Mouse (Mus musculus) ES-Bruce4 (cell line): ENCODE data around the gene Ttll7. TPM values are rescaled to one million over a fixed set of nuclear protein-coding genes. Genes with fewer than 3 reads are reported as not detected.

Source experiments
- H3K27ac ChIP-seq: 2 replicates; pipeline ENCODE4 v1.5.1; 2012; ENCODE audit warnings: low read length, inconsistent platforms; ENCODE audit not compliant: insufficient read depth
- H3K27me3 ChIP-seq: 2 replicates; pipeline ENCODE4 v1.6.1; 2012; ENCODE audit warnings: mild to moderate bottlenecking, low read length, inconsistent platforms; ENCODE audit not compliant: control insufficient read depth, poor library complexity, insufficient read depth, severe bottlenecking
- H3K36me3 ChIP-seq: 2 replicates; pipeline ENCODE4 v1.6.1; 2012; ENCODE audit warnings: inconsistent platforms, mild to moderate bottlenecking, low read length, moderate library complexity; ENCODE audit not compliant: control insufficient read depth, poor library complexity, insufficient read depth, severe bottlenecking
- H3K4me1 ChIP-seq: one replicate; pipeline ENCODE4 v1.8.1; 2011; ENCODE audit warnings: low read length; ENCODE audit not compliant: control insufficient read depth, insufficient read depth
- H3K4me3 ChIP-seq: 2 replicates; pipeline ENCODE4 v1.5.1; 2011; ENCODE audit warnings: low read depth, mild to moderate bottlenecking, low read length
- H3K9ac ChIP-seq: 2 replicates; pipeline ENCODE4 v1.6.1; 2012; ENCODE audit warnings: low read depth, mild to moderate bottlenecking, inconsistent platforms; ENCODE audit not compliant: poor library complexity, severe bottlenecking
- H3K9me3 ChIP-seq: replicated peaks from 2 replicates; pipeline ENCODE4 v1.6.1; 2012; ENCODE audit warnings: mild to moderate bottlenecking, low read length, inconsistent platforms; ENCODE audit not compliant: control insufficient read depth, poor library complexity, insufficient read depth, severe bottlenecking
- CTCF ChIP-seq: IDR thresholded peaks from one replicate; pipeline ENCODE4 v1.8.1; 2011; ENCODE audit warnings: low read depth, low read length
- EP300 ChIP-seq: IDR thresholded peaks from 2 replicates; pipeline ENCODE4 v1.6.1; 2011; ENCODE audit warnings: low read depth, low read length; ENCODE audit not compliant: insufficient read depth
- POLR2A ChIP-seq: IDR thresholded peaks from one replicate; pipeline ENCODE4 v1.8.1; 2011; ENCODE audit warnings: low read length; ENCODE audit not compliant: insufficient read depth
- polyA plus RNA-seq: library from polyadenylated mRNA; stranded (reverse); fragments of >200 nt; gene quantifications from 2 replicates; pipeline ENCODE4 v1.2.4, GENCODE M21; 2011; ENCODE audit warnings: low read depth; ENCODE audit not compliant: missing spikeins, insufficient read depth, insufficient read length

Gene Ttll7
- polyA plus RNA-seq, 1 experiment, result 1.5 TPM

DNA sequence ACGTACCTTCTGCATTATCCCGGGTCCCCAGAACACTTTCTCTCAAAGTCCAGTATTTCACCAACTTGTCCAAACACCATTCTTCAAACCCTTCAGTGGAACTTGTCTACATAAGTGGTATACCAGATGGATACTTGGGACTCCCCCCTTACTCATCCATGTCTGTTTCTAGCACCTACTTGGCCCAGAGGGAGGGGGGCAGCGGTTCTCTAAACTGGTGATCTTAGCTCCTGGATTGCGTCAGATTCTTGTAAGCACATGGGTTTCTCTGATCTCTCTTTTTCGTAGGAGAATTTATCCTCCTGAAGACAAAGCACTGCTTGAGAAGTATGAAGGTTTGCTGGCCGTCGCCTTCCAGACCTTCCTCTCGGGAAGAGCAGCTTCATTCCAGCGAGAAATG, 79.0 kb downstream of the Ttll7 start:
- no peak overlapping the region for H3K27ac ChIP-seq
- no peak overlapping the region for H3K4me3 ChIP-seq
- TF ChIP-seq CTCF (no peak), POLR2A (no peak), EP300 (no peak)
- peaks cover 3% of the 10 kb centered on the region; the same call in 1 of the 2 replicates for H3K9me3 ChIP-seq
- no peaks in the 10 kb centered on the region for H3K36me3 ChIP-seq
- no peaks in the 10 kb centered on the region for H3K4me1 ChIP-seq
- no peaks in the 10 kb centered on the region for H3K27me3 ChIP-seq
- H3K9ac ChIP-seq, result no peak overlapping the region

GRCm38 (mm10) chr3:146932506-146932905, 80.3 kb downstream of the Ttll7 start:
- H3K4me1 ChIP-seq, result no peaks in the 10 kb centered on the region
- H3K4me3 ChIP-seq, result no peak overlapping the region
- H3K9ac ChIP-seq, result no peak overlapping the region
- H3K36me3 ChIP-seq, result no peaks in the 10 kb centered on the region
- H3K27ac ChIP-seq, result no peak overlapping the region
- no peak for TF ChIP-seq EP300
- peaks cover 3% of the 10 kb centered on the region; the same call in 1 of the 2 replicates for H3K9me3 ChIP-seq
- H3K27me3 ChIP-seq, result no peaks in the 10 kb centered on the region

DNA sequence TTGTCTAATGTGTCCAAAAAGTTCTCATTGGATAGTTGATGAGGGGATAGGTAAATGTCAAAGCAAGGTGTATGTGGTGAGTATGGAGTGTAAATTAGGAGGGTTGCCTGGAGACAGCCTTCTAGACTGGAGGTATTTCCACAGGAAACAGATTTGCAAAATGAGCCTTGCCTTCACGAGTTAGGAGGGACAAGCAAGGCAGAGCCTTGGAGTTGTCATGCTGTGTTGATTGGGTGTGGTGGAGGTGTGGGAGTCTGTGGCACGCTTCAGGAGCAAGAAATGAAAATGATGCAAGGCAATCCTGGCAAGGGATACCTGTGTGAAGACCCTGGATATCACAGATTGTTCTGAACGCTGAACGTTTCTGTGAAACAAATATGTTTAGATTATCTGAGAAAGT, 84.7 kb downstream of the Ttll7 start:
- Histone ChIP-seq H3K27me3 (no peaks in the 10 kb centered on the region), H3K9me3 (peaks cover 3% of the 10 kb centered on the region; the same call in 1 of the 2 replicates), H3K4me1 (peaks cover 1% of the 10 kb centered on the region), H3K27ac (no peak overlapping the region), H3K9ac (no peak overlapping the region), H3K4me3 (no peak overlapping the region), H3K36me3 (no peaks in the 10 kb centered on the region)
- TF ChIP-seq POLR2A, result no peak
- TF ChIP-seq EP300, result no peak
- no peak for TF ChIP-seq CTCF

DNA sequence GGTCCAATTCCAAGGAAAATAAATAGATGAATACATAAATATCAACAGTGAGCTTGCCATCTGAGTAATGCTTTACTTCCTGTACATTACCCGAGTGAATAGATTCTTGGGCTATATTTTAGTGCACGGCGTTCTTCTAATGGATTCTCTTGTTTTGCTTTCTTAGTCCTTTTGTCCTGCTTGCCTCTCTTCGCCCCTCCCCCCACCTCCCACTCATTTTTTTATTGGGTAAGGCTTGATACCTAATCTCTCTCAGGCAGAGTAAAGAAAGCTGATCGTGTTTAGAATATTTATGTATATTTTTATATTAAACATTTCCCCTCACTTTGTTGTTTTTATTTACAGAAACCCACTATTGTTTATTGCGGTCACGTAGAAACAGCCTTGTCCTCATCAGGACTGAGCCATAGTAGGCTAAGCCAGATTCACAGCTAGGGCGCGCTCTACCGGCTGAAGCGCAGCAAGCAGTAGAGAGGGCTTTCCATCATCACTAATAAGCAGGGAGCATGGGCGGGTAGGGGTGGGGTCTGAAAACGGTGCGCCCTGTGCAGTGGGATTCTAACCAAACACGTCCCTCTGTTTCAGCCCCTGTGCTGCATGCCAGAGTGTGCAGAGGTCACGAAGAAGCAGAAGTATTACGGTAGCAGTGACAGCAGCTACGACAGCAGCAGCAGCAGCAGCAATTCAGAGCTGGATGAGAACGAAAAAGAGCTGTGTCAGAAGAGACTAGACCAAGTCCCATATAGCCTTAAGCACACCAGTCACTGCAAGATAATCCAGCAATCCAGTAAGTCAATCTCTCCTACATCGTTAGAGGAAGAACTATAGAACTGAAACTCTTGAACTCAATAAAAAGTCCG, 87.5 kb downstream of the Ttll7 start:
- Histone ChIP-seq H3K36me3 (no peaks in the 10 kb centered on the region), H3K4me3 (no peak overlapping the region), H3K9me3 (peaks cover 3% of the 10 kb centered on the region; the same call in 1 of the 2 replicates), H3K4me1 (peaks cover 1% of the 10 kb centered on the region), H3K27ac (no peak overlapping the region), H3K9ac (no peak overlapping the region), H3K27me3 (no peaks in the 10 kb centered on the region)
- TF ChIP-seq CTCF, result peak; percentile 66
- no peak for TF ChIP-seq EP300

DNA sequence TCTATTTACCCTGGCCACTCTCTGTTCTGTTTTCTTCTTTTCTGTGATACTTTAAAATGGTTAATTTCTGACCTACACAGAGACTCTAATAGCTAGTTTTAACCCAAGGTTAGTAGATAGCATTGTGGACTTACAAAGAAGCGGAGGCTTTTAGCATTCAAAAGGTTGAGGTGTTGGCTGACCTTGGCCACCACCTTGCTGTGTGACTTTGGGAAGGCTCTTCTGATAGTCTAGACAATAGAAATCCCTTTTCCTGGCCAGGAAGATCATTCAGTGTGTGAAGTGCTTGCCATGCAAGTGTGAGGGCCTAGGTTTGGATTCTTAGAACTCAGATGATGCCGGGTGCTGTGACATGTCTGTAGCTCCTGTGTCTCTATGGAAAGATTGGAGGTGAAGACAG, 90.9 kb downstream of the Ttll7 start:
- Histone ChIP-seq H3K27me3 (no peaks in the 10 kb centered on the region), H3K4me1 (peaks cover 1% of the 10 kb centered on the region), H3K9ac (no peak overlapping the region), H3K9me3 (no peaks in the 10 kb centered on the region), H3K36me3 (no peaks in the 10 kb centered on the region), H3K27ac (no peak overlapping the region), H3K4me3 (no peak overlapping the region)
- TF ChIP-seq CTCF, result no peak
- TF ChIP-seq POLR2A, result no peak
- TF ChIP-seq EP300, result no peak

- H3K27ac ChIP-seq, result no peak overlapping the region
- H3K36me3 ChIP-seq, result no peaks in the 10 kb centered on the region
- H3K9ac ChIP-seq, result no peak overlapping the region
- no peaks in the 10 kb centered on the region for H3K4me1 ChIP-seq
- H3K4me3 ChIP-seq, result no peak overlapping the region
- H3K9me3 ChIP-seq, result no peaks in the 10 kb centered on the region
- TF ChIP-seq POLR2A, result no peak
- TF ChIP-seq CTCF, result no peak
- no peak for TF ChIP-seq EP300
- H3K27me3 ChIP-seq, result no peaks in the 10 kb centered on the region
These were observed 93.2 kb downstream of the Ttll7 start for GRCm38 (mm10) chr3:146945342-146945741.
